Mouse (Mus musculus) limb, embryonic 14.5 days (tissue): ENCODE measurements at regions not wholly inside any gene's neighbourhood (a gene's known extent, or its start where the extent isn't known, plus 50 kb on each side); places are given as distances from the start of the nearest gene placed in this dataset.
A peak's percentile ranks its signal among the peaks of the same experiment; 100 is the strongest.

Source experiments
- ATAC-seq: fragments of 200-750 bp; cut with Nextera tagmentation; 2 replicates; pipeline ENCODE4 v1.8.0; 2017; ENCODE audit warnings: low read depth, moderate number of reproducible peaks, moderate TSS enrichment; ENCODE audit not compliant: low FRiP score
- DNase-seq: peaks from one replicate; pipeline ENCODE4 v3.0.0-alpha.2; 2015; ENCODE audit warnings: low spot score
- H3K27ac ChIP-seq: fragments of 300-500 bp; sonication (generic); replicated peaks from 2 replicates; pipeline ENCODE4 v1.5.1; 2014; ENCODE audit warnings: low read depth, mild to moderate bottlenecking, low read length, moderate library complexity, mixed read lengths
- H3K27me3 ChIP-seq: fragments of 300-500 bp; sonication (generic); 2 replicates; pipeline ENCODE4 v1.6.1; 2014; ENCODE audit warnings: low read length, mixed read lengths; ENCODE audit not compliant: control insufficient read depth, insufficient read depth
- H3K36me3 ChIP-seq: fragments of 300-500 bp; sonication (generic); 2 replicates; pipeline ENCODE4 v1.6.1; 2014; ENCODE audit warnings: mild to moderate bottlenecking, low read length, moderate library complexity, mixed read lengths; ENCODE audit not compliant: control insufficient read depth, insufficient read depth
- H3K4me1 ChIP-seq: fragments of 300-500 bp; sonication (generic); 2 replicates; pipeline ENCODE4 v1.6.1; 2014; ENCODE audit warnings: antibody characterized with exemption, low read length, mixed read lengths; ENCODE audit not compliant: control insufficient read depth, insufficient read depth
- H3K4me2 ChIP-seq: fragments of 300-500 bp; sonication (generic); replicated peaks from 2 replicates; pipeline ENCODE4 v1.6.1; 2014; ENCODE audit warnings: low read depth, mild to moderate bottlenecking, low read length, moderate library complexity; ENCODE audit not compliant: severe bottlenecking
- H3K4me3 ChIP-seq: fragments of 300-500 bp; sonication (generic); replicated peaks from 2 replicates; pipeline ENCODE4 v1.5.1; 2014; ENCODE audit warnings: low read length
- H3K9ac ChIP-seq: fragments of 300-500 bp; sonication (generic); 2 replicates; pipeline ENCODE4 v1.6.1; 2014; ENCODE audit warnings: mild to moderate bottlenecking, low read depth, low read length, moderate library complexity; ENCODE audit not compliant: severe bottlenecking
- H3K9me3 ChIP-seq: fragments of 300-500 bp; sonication (generic); 2 replicates; pipeline ENCODE4 v1.6.1; 2016; ENCODE audit warnings: low read length; ENCODE audit not compliant: control insufficient read depth
- POLR2A ChIP-seq: fragments of 200-500 bp; IDR thresholded peaks from 2 replicates; pipeline ENCODE4 v1.8.0; 2012; ENCODE audit warnings: inconsistent platforms, mild to moderate bottlenecking, moderate library complexity, borderline replicate concordance; ENCODE audit not compliant: insufficient read depth, insufficient read length; ENCODE audit errors: extremely low read depth
- WGBS: fragments of 180-500 bp; shearing (Covaris S2); extraction: QIAGEN DNeasy Blood & Tissue Kit; methylation state at CpG from one replicate; pipeline ENCODE4 v1.1.7; 2014; 5-methylcytosine and 5-hydroxymethylcytosine counted together

DNA sequence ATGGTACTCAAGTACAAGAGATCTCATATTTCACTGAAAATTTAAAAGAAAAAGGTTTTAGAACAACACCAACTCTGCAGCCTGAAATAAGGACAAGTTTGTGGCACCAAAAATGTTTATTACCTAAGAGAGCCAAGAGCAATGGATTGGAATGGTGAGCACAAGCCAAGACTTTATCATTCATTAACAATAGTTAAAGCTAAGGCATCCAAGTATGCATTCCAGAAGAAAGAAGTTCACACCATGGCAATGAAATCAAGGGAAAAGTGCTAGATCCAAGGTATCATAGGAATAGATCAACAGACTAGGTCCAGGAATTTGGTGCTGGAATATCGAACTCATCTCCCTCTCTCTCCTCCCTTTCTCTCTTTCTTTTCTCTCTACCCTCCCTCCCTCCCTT lies 63.8 kb upstream of the P3h2 start:
- no peaks in the 10 kb centered on the region for H3K36me3 ChIP-seq
- H3K4me3 ChIP-seq, result no peak overlapping the region
- H3K4me2 ChIP-seq, result no peak overlapping the region
- TF ChIP-seq POLR2A, result no peak
- ATAC-seq (no peak), DNase-seq (no peak)
- no peak overlapping the region for H3K27ac ChIP-seq
- H3K9ac ChIP-seq, result no peak overlapping the region
- H3K9me3 ChIP-seq, result no peaks in the 10 kb centered on the region
- H3K27me3 ChIP-seq, result no peaks in the 10 kb centered on the region
- WGBS, result 97% methylated on average over 1 of the region's 1 CpGs
- H3K4me1 ChIP-seq, result no peaks in the 10 kb centered on the region; the same call in 1 of the 2 replicates

DNA sequence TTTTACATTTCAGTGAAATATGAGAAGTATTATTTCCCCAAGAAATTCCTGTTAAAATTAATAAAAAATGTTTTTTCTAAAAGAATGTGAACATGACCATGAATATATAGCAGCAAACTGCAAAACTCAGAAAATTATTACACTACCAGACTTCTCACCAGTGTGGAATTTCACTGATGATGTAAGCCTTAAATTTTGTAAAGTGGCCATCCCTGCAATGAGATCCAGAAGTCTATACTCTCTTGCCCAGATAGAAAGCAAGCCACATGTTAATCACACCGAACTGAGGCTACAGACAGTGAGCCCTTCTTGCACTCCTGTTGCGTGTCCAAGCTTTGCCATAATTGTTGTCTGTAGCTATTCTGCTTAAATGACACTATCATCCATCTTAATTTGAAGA lies 62.6 kb upstream of the P3h2 start:
- H3K27ac ChIP-seq, result no peak overlapping the region
- no peaks in the 10 kb centered on the region for H3K9me3 ChIP-seq
- ATAC-seq, result no peak
- no peak overlapping the region for H3K4me3 ChIP-seq
- no peaks in the 10 kb centered on the region for H3K27me3 ChIP-seq
- no peaks in the 10 kb centered on the region for H3K36me3 ChIP-seq
- TF ChIP-seq POLR2A, result no peak
- no peak overlapping the region for H3K4me2 ChIP-seq
- no peaks in the 10 kb centered on the region for H3K4me1 ChIP-seq
- WGBS, result 87% methylated on average over 2 of the region's 2 CpGs
- H3K9ac ChIP-seq, result no peak overlapping the region
- no peak for DNase-seq

DNA sequence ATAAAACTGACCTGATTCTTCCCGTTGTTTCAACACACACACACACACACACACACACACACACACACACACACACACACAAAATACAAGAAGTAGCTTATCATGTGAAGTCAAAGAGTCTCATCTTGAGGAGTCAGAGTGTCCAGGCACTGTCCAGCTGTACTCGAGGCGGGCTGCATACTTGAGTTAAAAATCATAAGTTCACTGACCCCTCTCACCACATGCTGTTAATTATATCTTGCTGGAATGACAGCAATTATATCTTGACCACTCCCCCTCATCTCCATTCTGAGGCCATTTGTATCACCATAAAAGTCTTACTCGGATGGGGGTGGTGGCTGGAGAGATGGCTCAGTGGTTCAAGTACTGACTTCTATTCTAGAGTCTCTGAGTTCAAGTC lies 58.5 kb upstream of the P3h2 start:
- Histone ChIP-seq H3K27me3 (no peaks in the 10 kb centered on the region), H3K9me3 (no peaks in the 10 kb centered on the region), H3K4me1 (no peaks in the 10 kb centered on the region), H3K4me2 (no peak overlapping the region), H3K36me3 (no peaks in the 10 kb centered on the region), H3K4me3 (no peak overlapping the region), H3K27ac (no peak overlapping the region), H3K9ac (no peak overlapping the region)
- DNase-seq (no peak), ATAC-seq (no peak)
- TF ChIP-seq POLR2A, result no peak
- 56% methylated on average over 4 of the region's 4 CpGs for WGBS

DNA sequence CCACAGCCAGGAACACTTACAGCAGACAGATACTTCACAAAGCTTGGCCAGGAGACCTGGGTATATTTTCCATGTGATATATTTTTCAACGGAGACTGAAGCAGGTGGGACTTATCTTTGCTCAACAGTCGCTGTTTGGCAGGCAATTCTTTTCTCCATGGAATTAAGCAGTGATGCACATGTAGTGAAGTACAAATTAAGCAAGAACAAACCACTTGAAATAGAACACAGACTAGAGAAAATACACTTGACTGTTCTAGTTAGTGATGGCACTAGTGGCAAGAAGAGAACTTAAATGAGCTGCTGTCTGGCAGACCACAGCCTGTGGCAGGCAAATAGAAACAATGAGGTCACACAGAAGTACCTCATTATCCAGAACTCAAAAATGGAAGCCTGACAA lies 57.8 kb upstream of the P3h2 start:
- H3K27me3 ChIP-seq, result no peaks in the 10 kb centered on the region
- ATAC-seq, result no peak
- H3K36me3 ChIP-seq, result no peaks in the 10 kb centered on the region
- DNase-seq, result no peak
- H3K9me3 ChIP-seq, result no peaks in the 10 kb centered on the region
- no peak overlapping the region for H3K4me3 ChIP-seq
- WGBS, result 77% methylated on average over 2 of the region's 2 CpGs
- no peaks in the 10 kb centered on the region for H3K4me1 ChIP-seq
- H3K27ac ChIP-seq, result no peak overlapping the region
- H3K9ac ChIP-seq, result no peak overlapping the region
- TF ChIP-seq POLR2A, result no peak
- H3K4me2 ChIP-seq, result no peak overlapping the region

DNA sequence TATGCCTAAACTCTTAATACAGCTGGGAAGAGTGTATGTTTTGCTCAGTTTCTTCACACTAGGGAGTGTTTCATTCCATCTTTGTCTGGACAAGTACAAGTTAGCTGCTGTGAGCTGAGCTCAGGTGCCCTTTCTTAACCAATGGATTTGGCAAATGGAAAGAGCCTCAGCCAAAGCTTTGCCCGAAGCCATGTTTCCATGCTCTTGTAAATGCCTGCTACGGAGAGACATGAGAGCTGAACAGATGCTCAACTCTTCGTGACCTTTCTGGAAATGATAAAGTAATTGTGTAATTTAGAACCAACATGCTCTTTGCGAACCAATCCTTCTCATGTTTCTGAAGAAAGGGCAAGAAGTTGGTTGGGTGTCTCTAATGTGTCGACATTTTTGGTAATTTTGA lies 52.0 kb upstream of the P3h2 start:
- Histone ChIP-seq H3K4me3 (no peak overlapping the region), H3K9ac (no peak overlapping the region), H3K4me1 (no peaks in the 10 kb centered on the region), H3K4me2 (no peak overlapping the region), H3K27me3 (no peaks in the 10 kb centered on the region), H3K9me3 (no peaks in the 10 kb centered on the region), H3K27ac (no peak overlapping the region), H3K36me3 (no peaks in the 10 kb centered on the region)
- WGBS, result 54% methylated on average over 5 of the region's 5 CpGs
- ATAC-seq (no peak), DNase-seq (peak; percentile 62)
- no peak for TF ChIP-seq POLR2A
